Mouse (Mus musculus) bone marrow, adult 2 months (tissue): Measurements from ENCODE around the gene Gm49510.

Experiments used
- CTCF ChIP-seq: fragments of 200-500 bp; IDR thresholded peaks from 2 replicates; pipeline ENCODE4 v1.5.1; 2011; ENCODE audit warnings: low read length, control low read depth; ENCODE audit not compliant: control insufficient read depth, insufficient read depth
- POLR2A ChIP-seq: fragments of 200-500 bp; IDR thresholded peaks from 2 replicates; pipeline ENCODE4 v1.6.1; 2011; ENCODE audit warnings: low read depth, mild to moderate bottlenecking, control low read depth, low read length, borderline replicate concordance; ENCODE audit not compliant: control insufficient read depth

- TF ChIP-seq CTCF, result no peak
- TF ChIP-seq POLR2A, result no peak
Observed at GRCm38 (mm10) chr15:78874989-78875388, 24.5 kb upstream of the Gm49510 start.
